ENCODE assay signal across 29 mouse cellular contexts in the genomic region with DNA sequence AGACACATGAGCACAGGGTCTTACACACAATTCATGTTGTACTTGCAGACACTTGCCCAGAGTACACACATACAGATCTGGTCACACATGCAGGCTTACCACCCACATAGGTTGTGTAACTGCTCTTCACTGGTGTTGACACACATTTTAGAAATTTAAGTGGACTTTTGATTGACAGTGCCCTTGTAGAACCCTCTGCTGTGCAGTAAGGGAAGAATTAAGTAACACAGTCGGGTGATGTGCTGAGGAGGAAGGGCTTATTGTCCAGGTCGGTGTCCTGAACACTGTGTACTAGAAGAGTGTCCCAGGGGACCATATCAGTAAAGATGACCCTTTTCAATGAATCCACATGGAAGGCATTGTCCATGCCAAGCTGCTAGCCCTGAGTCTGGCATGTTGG. TPM values are rescaled to one million over a fixed set of nuclear protein-coding genes. Genes with fewer than 3 reads are reported as not detected.
DNase-seq lines count a peak whose midpoint lies in the region; ATAC-seq lines count a peak whose summit lies in the region.
"Had no signal": no experiment of that assay in that cellular context is flagged by ENCODE, and none has a peak within 500 bp of the region (broad histone marks: within the 10 kb centered on the region; RNA-seq: fewer than 3 reads in every experiment).

No protein-coding gene starts in this region.

- ATAC-seq in liver, embryonic 16.5 days (ENCODE audit: low read depth) = peak; percentile 41; the same call in 1 of the 2 replicates
- ATAC-seq in liver, embryonic 12.5 days = no peak
- ATAC-seq: CD4-positive, CD25-positive, alpha-beta regulatory T cell, adult 4 months; forebrain, embryonic 13.5 days; forebrain, postnatal 0 days; intestine, postnatal 0 days had no signal

- H3K27me3 ChIP-seq in liver, embryonic 16.5 days (ENCODE audit: control insufficient read depth, insufficient read depth, low read depth, low read length) = peaks cover 46% of the 10 kb centered on the region
- H3K27me3 ChIP-seq in liver, embryonic 12.5 days (replicated peaks) = peaks cover 84% of the 10 kb centered on the region

- no peak overlapping the region for H3K27ac ChIP-seq in liver, embryonic 16.5 days (ENCODE audit: low read length)
- no peak overlapping the region for H3K27ac ChIP-seq in liver, embryonic 12.5 days
- H3K27ac ChIP-seq: embryonic facial prominence, embryonic 10.5 days; embryonic facial prominence, embryonic 13.5 days; forebrain, embryonic 10.5 days; forebrain, embryonic 13.5 days; gastrocnemius, adult 2 months; heart, adult 2 months; heart, embryonic 10.5 days; heart, embryonic 13.5 days; hindbrain, embryonic 12.5 days; hindbrain, embryonic 15.5 days had no signal

- no peaks in the 10 kb centered on the region for H3K36me3 ChIP-seq in liver, embryonic 16.5 days (ENCODE audit: control insufficient read depth, insufficient read depth)
- no peaks in the 10 kb centered on the region for H3K36me3 ChIP-seq in liver, embryonic 12.5 days
- H3K36me3 ChIP-seq: embryonic facial prominence, embryonic 10.5 days; embryonic facial prominence, embryonic 13.5 days; forebrain, embryonic 10.5 days; heart, embryonic 10.5 days; heart, embryonic 13.5 days; hindbrain, embryonic 12.5 days; hindbrain, embryonic 15.5 days had no signal

- H3K9ac ChIP-seq in liver, embryonic 16.5 days (ENCODE audit: low read depth, low read length) = no peak overlapping the region
- H3K9ac ChIP-seq in liver, embryonic 12.5 days = no peak overlapping the region
- H3K9ac ChIP-seq: embryonic facial prominence, embryonic 13.5 days; forebrain, embryonic 13.5 days; forebrain, postnatal 0 days; heart, embryonic 13.5 days; hindbrain, embryonic 12.5 days; hindbrain, embryonic 15.5 days had no signal

- H3K9me3 ChIP-seq in liver, embryonic 16.5 days (replicated peaks; ENCODE audit: control insufficient read depth, low read length) = no peaks in the 10 kb centered on the region
- no peaks in the 10 kb centered on the region for H3K9me3 ChIP-seq in liver, embryonic 12.5 days (replicated peaks)
- H3K9me3 ChIP-seq: embryonic facial prominence, embryonic 10.5 days; embryonic facial prominence, embryonic 13.5 days; forebrain, embryonic 10.5 days; forebrain, embryonic 13.5 days; heart, embryonic 10.5 days; heart, embryonic 13.5 days; hindbrain, embryonic 12.5 days; hindbrain, embryonic 15.5 days had no signal

- 48% methylated on average over 2 of the region's 2 CpGs for WGBS in liver, embryonic 16.5 days (ENCODE audit: insufficient replicate concordance)
- 55% methylated on average over 2 of the region's 2 CpGs for WGBS in liver, embryonic 12.5 days (ENCODE audit: insufficient replicate concordance)

- DNase-seq in 416B (ENCODE audit: low read depth) = peak; percentile 12
- DNase-seq in fat pad, adult 2 months (ENCODE audit: extremely low read depth, low read depth, low spot score) = peak; percentile 43
- DNase-seq in adrenal gland, adult (ENCODE audit: inconsistent age in 2 of 2, low spot score in 1 of 2) = no peak
- DNase-seq in c-Kit-positive CD71-positive TER-119-positive erythroid progenitor cells, embryonic 14.5 days (ENCODE audit: low spot score) = no peak
- DNase-seq: adrenal gland, postnatal 10 days; adrenal gland, postnatal 36 days; cerebellum, adult 11 months; cerebellum, adult 2 months; cerebellum, adult 9-11 months; cerebellum, postnatal 25 days; embryo, embryonic 11 days; forebrain, postnatal 0 days; gastrocnemius, adult 2 months; gastrocnemius, postnatal 14 days; heart, adult 2 months; heart, postnatal 14 days had no signal

- H3K4me2 ChIP-seq in liver, embryonic 16.5 days (ENCODE audit: low read depth, low read length) = no peak overlapping the region
- H3K4me2 ChIP-seq in liver, embryonic 12.5 days = no peak overlapping the region
- H3K4me2 ChIP-seq: embryonic facial prominence, embryonic 13.5 days; forebrain, embryonic 13.5 days; heart, embryonic 13.5 days; hindbrain, embryonic 12.5 days; hindbrain, embryonic 15.5 days had no signal

- no peak overlapping the region for H3K4me3 ChIP-seq in liver, embryonic 16.5 days (ENCODE audit: low read depth, low read length)
- no peak overlapping the region for H3K4me3 ChIP-seq in liver, embryonic 12.5 days
- H3K4me3 ChIP-seq: embryonic facial prominence, embryonic 10.5 days; embryonic facial prominence, embryonic 13.5 days; erythroblast, embryonic 14.5 days; forebrain, embryonic 10.5 days; forebrain, embryonic 13.5 days; gastrocnemius, adult 2 months; heart, adult 2 months; heart, embryonic 10.5 days; heart, embryonic 13.5 days; hindbrain, embryonic 12.5 days; hindbrain, embryonic 15.5 days had no signal

- H3K4me1 ChIP-seq in liver, embryonic 16.5 days (ENCODE audit: control insufficient read depth, low read depth, low read length) = peaks cover 4% of the 10 kb centered on the region
- peaks cover 21% of the 10 kb centered on the region; the same call in 1 of the 2 replicates for H3K4me1 ChIP-seq in liver, embryonic 12.5 days

RNA-seq across cellular contexts. Expression of gene Tbx1, which starts 3.5 kb away (rescaled TPM):
- polyA plus RNA-seq in liver, embryonic 16.5 days (2015; fragmentation: Nextera tagmentation; extraction: Ambion mirVana) = 0.07 TPM in 1 of 2 replicates, not detected in the other
- polyA plus RNA-seq in liver, embryonic 12.5 days (2016; fragmentation: Nextera tagmentation; extraction: Ambion mirVana) = 0.08 TPM in 1 of 2 replicates, not detected in the other
- polyA plus RNA-seq: CD4-positive, CD25-positive, alpha-beta regulatory T cell, adult 4 months; erythroblast, embryonic 14.5 days had no signal

RNA-seq across cellular contexts. Expression of gene Gp1bb, which starts 28.3 kb away (rescaled TPM):
- polyA plus RNA-seq in liver, embryonic 16.5 days (2015; fragmentation: Nextera tagmentation; extraction: Ambion mirVana) = 13.9 and 18.2 TPM in 2 replicates
- polyA plus RNA-seq in liver, embryonic 12.5 days (2016; fragmentation: Nextera tagmentation; extraction: Ambion mirVana) = 40.8 and 44.2 TPM in 2 replicates
- polyA plus RNA-seq: CD4-positive, CD25-positive, alpha-beta regulatory T cell, adult 4 months had no signal

RNA-seq across cellular contexts. Expression of gene Gm49601, which starts 32.3 kb away (rescaled TPM):
- 0.28 and 0.55 TPM in 2 replicates for polyA plus RNA-seq in liver, embryonic 16.5 days (2015; fragmentation: Nextera tagmentation; extraction: Ambion mirVana)
- 0.31 and 0.61 TPM in 2 replicates for polyA plus RNA-seq in liver, embryonic 12.5 days (2016; fragmentation: Nextera tagmentation; extraction: Ambion mirVana)
- polyA plus RNA-seq: CD4-positive, CD25-positive, alpha-beta regulatory T cell, adult 4 months had no signal

RNA-seq across cellular contexts. Expression of gene Sept5, which starts 35.8 kb away (rescaled TPM):
- polyA plus RNA-seq in liver, embryonic 16.5 days (2015; fragmentation: Nextera tagmentation; extraction: Ambion mirVana) = 3.0 and 4.2 TPM in 2 replicates
- 2.6 and 2.8 TPM in 2 replicates for polyA plus RNA-seq in liver, embryonic 12.5 days (2016; fragmentation: Nextera tagmentation; extraction: Ambion mirVana)
- polyA plus RNA-seq: erythroblast, embryonic 14.5 days had no signal

Comparison
In these comparisons a context has a peak if more than half of its experiments do, and no peak if none do; other contexts are left out.
1. DNase-seq: peak in 416B (single experiment) and fat pad, adult 2 months (single experiment); none in adrenal gland, adult (0 of 2) and c-Kit-positive CD71-positive TER-119-positive erythroid progenitor cells, embryonic 14.5 days (single experiment).